Mouse (Mus musculus) induced T-regulatory cell, adult 2 months (primary cell): Measurements from ENCODE around the gene Chrng.
A peak's percentile ranks its signal among the peaks of the same experiment; 100 is the strongest.

Source experiments
- DNase-seq: peaks from one replicate; pipeline ENCODE4 v3.0.0-alpha.2; 2012; ENCODE audit warnings: low read depth

Chrng gene

GRCm38 (mm10) chr1:87204465-87204864, at the start of gene Chrng:
TSS of gene Chrng (plus strand) at chr1:87204657.
- DNase-seq: no peak

GRCm38 (mm10) chr1:87155531-87156198, 48.8 kb upstream of the Chrng start:
- no peak for DNase-seq

GRCm38 (mm10) chr1:87156199-87156587, 48.3 kb upstream of the Chrng start, which contains the start of gene Ecel1:
TSS of gene Ecel1 (minus strand) at chr1:87156521.
- DNase-seq: no peak

DNA sequence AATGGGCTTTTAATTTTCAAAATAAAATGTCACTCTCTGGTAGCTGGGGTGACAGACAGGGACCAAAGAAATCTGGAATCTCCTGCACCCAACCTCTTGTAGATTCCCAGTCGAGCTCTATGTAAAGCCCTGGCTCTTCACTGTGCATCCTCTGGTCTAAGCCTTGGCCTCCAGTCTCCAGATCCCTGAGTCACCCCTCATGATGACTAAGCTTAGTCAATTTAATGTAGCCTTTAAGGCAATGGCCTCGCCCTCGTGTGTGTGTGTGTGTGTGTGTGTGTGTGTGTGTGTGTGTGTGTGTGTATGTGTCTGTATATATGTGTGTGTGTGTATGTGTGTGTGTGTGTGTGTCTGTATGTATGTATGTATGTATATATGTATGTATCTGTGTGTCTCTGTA, 45.1 kb upstream of the Chrng start:
- no peak for DNase-seq

- DNase-seq: no peak
Measured at GRCm38 (mm10) chr1:87164164-87164795, 40.2 kb upstream of the Chrng start.

DNA sequence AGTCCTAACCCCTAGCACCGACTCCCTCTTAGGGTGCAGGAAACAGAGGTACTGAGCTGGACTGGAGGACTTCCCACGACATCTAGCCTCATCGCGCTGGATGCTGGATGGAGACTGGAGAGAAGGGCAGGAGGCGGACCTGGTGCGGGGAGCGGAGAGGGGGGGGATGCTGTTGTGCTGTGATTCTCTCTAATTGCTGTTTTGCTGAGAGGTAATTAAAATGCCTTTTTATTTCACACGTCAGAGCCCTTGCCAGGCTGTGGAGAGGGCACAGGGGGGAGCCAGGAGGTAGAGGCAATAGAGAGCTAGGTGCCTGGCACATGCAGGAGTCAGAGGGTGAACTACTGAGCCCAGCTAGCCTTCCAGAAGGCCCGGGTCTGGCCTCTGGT, 39.7 kb upstream of the Chrng start:
- DNase-seq: no peak

DNA sequence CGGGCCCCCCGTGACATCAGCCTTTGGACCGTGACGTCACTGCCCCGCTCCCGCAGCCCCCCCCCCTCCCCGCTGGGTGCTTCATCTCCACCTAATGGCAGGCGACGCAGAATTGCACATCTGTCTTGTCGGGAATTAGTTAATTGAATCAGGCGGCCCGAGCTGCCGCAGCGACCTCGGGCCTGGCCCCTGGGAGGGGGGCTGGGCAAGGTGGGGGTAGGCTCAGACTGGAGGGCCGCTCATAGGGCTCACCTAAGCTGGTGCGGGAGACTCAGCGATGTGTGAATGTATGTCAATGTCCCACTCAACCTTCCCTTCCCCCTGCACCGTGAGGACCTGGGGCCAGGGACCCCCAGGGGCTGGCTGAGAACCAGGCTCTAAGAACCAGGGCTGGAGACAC, 34.0 kb upstream of the Chrng start:
- DNase-seq: no peak

- DNase-seq: no peak
Measured at GRCm38 (mm10) chr1:87171312-87171711, 33.1 kb upstream of the Chrng start.

- no peak for DNase-seq
Measured at GRCm38 (mm10) chr1:87172316-87172715, 32.1 kb upstream of the Chrng start.

GRCm38 (mm10) chr1:87174006-87174955, 30.2 kb upstream of the Chrng start:
- peak; percentile 76 for DNase-seq

DNA sequence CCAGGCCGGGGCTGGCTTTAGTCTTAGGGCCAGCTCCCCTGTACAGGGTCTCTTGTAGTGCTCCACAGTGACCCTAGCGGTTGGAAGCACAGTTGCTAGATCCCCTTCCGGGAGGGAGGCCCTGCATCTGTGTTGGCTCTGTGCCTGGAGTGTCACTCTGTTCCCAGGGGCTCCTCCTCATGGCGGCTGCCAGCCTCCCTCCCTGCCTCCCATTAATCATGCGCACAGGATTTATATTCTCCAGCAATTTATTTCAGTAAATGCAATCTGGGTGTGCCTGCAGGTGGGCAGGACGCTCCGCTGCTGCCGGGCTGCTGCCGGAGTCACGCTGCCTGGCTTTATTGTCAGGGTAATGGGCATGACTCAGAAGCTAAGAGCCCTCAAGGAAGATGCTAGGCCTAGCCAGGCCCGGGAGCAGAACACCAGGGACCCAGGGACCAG, 28.6 kb upstream of the Chrng start:
- no peak for DNase-seq

DNA sequence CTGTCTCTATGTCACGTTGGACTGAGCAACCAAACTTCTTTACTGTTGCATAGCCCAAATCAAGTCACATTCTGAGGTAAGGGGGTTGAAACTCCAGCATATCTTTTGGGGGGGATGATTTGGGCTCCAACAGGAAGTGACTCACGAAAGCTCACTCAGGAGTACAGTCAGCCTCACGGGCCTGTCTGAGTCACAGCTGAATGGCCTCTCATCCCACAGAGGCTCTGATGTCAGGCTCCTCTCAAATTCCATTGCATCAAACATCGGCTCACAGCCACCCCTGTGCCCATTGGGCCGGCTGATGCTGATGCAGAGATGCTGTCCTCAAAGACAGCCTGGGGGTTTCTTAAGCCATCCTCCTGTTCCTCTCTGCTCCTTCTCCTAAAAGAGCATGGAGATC, 23.6 kb upstream of the Chrng start:
- peak; percentile 48 for DNase-seq

- DNase-seq: no peak
Measured at GRCm38 (mm10) chr1:87183013-87183412, 21.4 kb upstream of the Chrng start, which contains the start of gene Prss56. TSS of gene Prss56 (plus strand) at chr1:87183313.

- DNase-seq: no peak
Measured at GRCm38 (mm10) chr1:87183998-87184750, 20.3 kb upstream of the Chrng start.

- DNase-seq: peak; percentile 86
Measured at GRCm38 (mm10) chr1:87184751-87185139, 19.7 kb upstream of the Chrng start.

GRCm38 (mm10) chr1:87185526-87185925, 18.9 kb upstream of the Chrng start:
- peak; percentile 37 for DNase-seq

DNA sequence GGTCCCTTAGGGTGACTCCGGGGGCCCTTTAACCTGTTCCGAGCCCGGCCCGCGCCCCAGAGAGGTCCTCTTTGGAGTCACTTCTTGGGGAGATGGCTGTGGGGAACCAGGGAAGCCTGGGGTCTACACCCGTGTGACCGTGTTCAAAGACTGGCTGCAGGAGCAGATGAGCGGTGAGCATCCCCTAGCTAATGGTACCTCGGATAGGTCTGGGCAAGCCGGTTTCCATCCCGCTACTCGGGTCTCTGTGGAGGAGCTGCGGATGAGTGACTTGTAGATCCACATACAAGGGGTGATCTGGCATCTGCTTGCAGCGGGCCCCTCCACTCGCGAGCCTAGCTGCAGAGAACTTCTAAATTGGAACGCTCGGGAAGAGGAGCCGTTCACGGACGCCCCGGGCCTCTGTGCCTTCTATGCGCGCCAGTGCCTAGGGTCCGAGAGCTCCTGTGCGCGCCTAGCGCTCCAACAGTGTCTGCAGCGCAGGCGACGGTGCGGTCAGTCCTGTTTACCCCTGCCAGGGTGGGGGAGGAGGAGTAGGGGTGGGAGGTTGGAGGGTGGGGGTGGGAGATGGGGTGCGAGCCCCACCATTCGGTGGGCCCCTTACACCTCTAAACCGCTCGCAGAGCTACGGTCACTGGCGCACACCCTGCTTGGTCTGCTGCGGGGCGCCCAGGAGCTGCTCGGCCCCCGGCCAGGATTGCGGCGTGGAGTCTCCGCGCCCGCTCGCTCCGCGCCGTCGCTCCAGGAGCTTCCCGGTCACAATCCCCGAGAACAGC, 18.0 kb upstream of the Chrng start:
- peak; percentile 29 for DNase-seq

- peak; percentile 79 for DNase-seq
Measured at GRCm38 (mm10) chr1:87187037-87187355, 17.5 kb upstream of the Chrng start.

GRCm38 (mm10) chr1:87190429-87190828, 14.0 kb upstream of the Chrng start, which contains the start of gene Chrnd:
TSS of gene Chrnd (plus strand) at chr1:87190607.
- DNase-seq: no peak

DNA sequence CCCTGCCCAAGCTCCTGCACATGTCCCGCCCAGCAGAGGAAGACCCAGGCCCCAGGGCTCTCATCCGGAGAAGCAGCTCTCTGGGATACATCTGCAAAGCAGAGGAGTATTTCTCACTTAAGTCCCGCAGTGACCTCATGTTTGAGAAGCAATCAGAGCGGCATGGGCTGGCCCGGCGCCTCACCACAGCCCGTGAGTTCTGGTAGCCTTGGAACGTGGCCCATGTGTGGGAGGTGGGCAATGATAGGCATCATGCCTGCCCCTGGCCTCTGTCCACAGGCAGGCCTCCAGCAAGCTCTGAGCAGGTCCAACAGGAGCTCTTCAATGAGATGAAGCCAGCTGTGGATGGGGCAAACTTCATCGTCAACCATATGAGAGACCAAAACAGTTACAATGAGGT, 7.2 kb upstream of the Chrng start:
- no peak for DNase-seq
